Mouse (Mus musculus) embryonic fibroblast, embryonic 13.5 days (primary cell): ENCODE results near the gene Adgra3. TPM values are rescaled to one million over a fixed set of nuclear protein-coding genes. Genes with fewer than 3 reads are reported as not detected.
A peak's percentile ranks its signal among the peaks of the same experiment; 100 is the strongest.

Experiments used
- H3K27ac ChIP-seq: 2 replicates; pipeline ENCODE4 v1.5.1; 2012; ENCODE audit warnings: low read length, control low read depth, inconsistent platforms; ENCODE audit not compliant: insufficient read depth
- H3K4me1 ChIP-seq: 2 replicates; pipeline ENCODE4 v1.6.1; 2011; ENCODE audit warnings: low read length; ENCODE audit not compliant: control insufficient read depth, insufficient read depth
- H3K4me3 ChIP-seq: 2 replicates; pipeline ENCODE4 v1.5.1; 2011; ENCODE audit warnings: mild to moderate bottlenecking, control low read depth, low read length; ENCODE audit not compliant: insufficient read depth
- CTCF ChIP-seq: IDR thresholded peaks from 2 replicates; pipeline ENCODE4 v1.5.1; 2011; ENCODE audit warnings: mild to moderate bottlenecking, control low read depth, low read length, moderate library complexity, borderline replicate concordance; ENCODE audit not compliant: insufficient read depth
- POLR2A ChIP-seq: IDR thresholded peaks from 2 replicates; pipeline ENCODE4 v1.6.1; 2011; ENCODE audit warnings: low read depth, mild to moderate bottlenecking, control low read depth, low read length, moderate library complexity
- polyA plus RNA-seq: library from polyadenylated mRNA; stranded (reverse); fragments of >200 nt; gene quantifications from 2 replicates; pipeline ENCODE4 v1.2.4, GENCODE M21; 2011; ENCODE audit warnings: low read depth; ENCODE audit not compliant: missing spikeins, insufficient read length

Adgra3 gene
- polyA plus RNA-seq, 1 experiment: 53.3 TPM

- Histone ChIP-seq H3K4me3 (no peak overlapping the region), H3K4me1 (peaks cover 12% of the 10 kb centered on the region)
- TF ChIP-seq POLR2A (no peak), CTCF (no peak)
Measured at GRCm38 (mm10) chr5:50033660-50034059, 25.1 kb downstream of the Adgra3 start.

DNA sequence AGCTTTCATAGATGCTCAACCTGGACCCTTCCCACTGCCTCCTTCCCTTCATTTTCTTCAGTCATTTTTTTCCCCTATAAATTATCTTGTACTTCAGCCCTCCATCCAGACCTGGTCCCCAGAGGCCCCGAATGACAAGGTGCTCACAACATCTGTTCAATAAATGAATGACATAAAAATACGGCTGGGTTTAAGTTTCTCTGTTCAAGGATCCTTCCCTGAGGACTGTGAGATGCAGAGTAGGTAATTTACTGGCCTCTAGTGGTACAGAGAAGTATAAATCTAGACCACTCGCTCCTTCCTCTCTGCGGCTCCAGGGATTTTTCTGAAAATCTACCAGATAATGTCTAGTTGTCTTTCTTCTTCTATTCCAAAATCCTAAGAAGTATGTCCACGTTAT is 26.5 kb downstream of the Adgra3 start:
- peaks cover 15% of the 10 kb centered on the region for H3K4me1 ChIP-seq
- 0 out of 2 replicates have a peak overlapping the region, but pooled peaks have one; percentile 12 for H3K27ac ChIP-seq

More at GRCm38 (mm10) chr5:50033660-50034059, 25.1 kb downstream of the Adgra3 start:
- peak overlapping the region; percentile 83 for H3K27ac ChIP-seq

GRCm38 (mm10) chr5:50031763-50032272 is 27.0 kb downstream of the Adgra3 start:
- Histone ChIP-seq H3K27ac (no peak overlapping the region), H3K4me3 (no peak overlapping the region), H3K4me1 (peaks cover 16% of the 10 kb centered on the region)
- no peak for TF ChIP-seq POLR2A
- TF ChIP-seq CTCF: no peak

More for the DNA sequence above, 26.5 kb downstream of the Adgra3 start:
- H3K4me3 ChIP-seq: no peak overlapping the region
- TF ChIP-seq POLR2A (no peak), CTCF (no peak)

DNA sequence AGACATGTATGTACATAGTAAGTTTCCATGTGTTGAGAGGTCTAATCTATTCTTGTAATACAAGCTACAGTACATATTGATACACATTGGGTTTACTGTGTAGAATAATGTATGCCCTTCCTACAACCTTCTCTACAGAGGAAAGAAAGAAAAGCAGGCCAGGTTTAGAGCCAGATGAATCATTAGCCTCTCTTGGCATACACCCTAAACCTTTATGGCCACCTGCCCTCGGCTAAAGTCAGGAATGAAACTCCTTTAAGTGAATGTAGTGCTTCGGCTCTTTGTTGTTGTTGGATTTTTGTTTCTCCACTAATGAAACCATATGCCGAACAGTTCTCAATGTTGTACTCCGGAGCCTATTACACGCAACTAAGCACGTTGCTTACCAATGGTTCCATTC is 27.5 kb downstream of the Adgra3 start:
- no peak overlapping the region for H3K4me3 ChIP-seq
- no peak overlapping the region for H3K27ac ChIP-seq
- H3K4me1 ChIP-seq: peaks cover 22% of the 10 kb centered on the region
- TF ChIP-seq CTCF (no peak), POLR2A (no peak)

GRCm38 (mm10) chr5:50029662-50030061 is 29.1 kb downstream of the Adgra3 start:
- Histone ChIP-seq H3K4me1 (peaks cover 22% of the 10 kb centered on the region), H3K27ac (no peak overlapping the region)
- TF ChIP-seq CTCF (no peak), POLR2A (no peak)

GRCm38 (mm10) chr5:50027561-50027960 is 31.2 kb downstream of the Adgra3 start:
- Histone ChIP-seq H3K4me1 (peaks cover 16% of the 10 kb centered on the region), H3K4me3 (no peak overlapping the region), H3K27ac (peak overlapping the region; percentile 44; the same call in 1 of the 2 replicates)
- no peak for TF ChIP-seq POLR2A

More at GRCm38 (mm10) chr5:50029662-50030061, 29.1 kb downstream of the Adgra3 start:
- H3K4me3 ChIP-seq: no peak overlapping the region

DNA sequence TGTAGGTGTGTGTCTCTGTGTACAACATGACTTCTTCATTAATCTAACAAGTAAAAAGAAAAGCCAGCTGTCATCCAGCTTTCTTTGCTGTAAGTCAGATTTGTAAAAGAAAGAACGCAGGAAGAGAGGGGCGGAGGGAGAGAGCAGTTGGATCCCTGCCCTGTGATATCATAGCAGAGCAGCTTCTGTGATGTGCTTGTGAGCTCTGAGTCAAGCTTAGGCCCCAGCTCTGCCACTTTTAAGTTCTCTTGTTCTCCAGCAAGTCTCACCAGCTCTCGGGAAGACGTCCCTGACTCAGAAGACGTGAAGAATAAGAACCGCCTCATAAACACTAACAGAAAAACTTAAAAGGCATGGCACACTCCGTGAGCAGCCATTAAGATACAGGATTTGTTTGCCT is 31.8 kb downstream of the Adgra3 start:
- peak overlapping the region; percentile 44; the same call in 1 of the 2 replicates for H3K27ac ChIP-seq
- no peak overlapping the region for H3K4me3 ChIP-seq
- no peak for TF ChIP-seq POLR2A
- TF ChIP-seq CTCF: no peak
- H3K4me1 ChIP-seq: peaks cover 16% of the 10 kb centered on the region

DNA sequence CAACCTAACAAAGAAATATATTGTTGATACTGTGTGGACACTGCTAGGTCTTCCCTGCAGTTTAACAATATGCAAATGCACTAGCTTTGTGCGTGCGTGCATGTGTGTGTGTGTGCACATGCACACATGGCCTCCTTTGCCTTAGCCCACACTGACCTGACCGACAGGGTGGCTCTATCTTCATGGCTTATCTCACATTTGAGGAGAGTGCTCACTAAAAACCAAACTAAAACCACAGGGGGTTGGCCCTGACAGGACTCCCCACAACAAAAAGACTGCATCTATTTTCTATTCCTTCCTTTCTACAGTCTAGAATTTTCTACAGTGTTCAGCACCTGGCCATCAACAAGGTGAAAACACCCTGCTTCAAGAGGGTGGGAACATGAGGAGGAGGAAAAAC is 32.7 kb downstream of the Adgra3 start:
- Histone ChIP-seq H3K27ac (no peak overlapping the region), H3K4me3 (no peak overlapping the region), H3K4me1 (peaks cover 13% of the 10 kb centered on the region)
- no peak for TF ChIP-seq CTCF
- TF ChIP-seq POLR2A: no peak

- Histone ChIP-seq H3K4me3 (no peak overlapping the region), H3K4me1 (peaks cover 13% of the 10 kb centered on the region), H3K27ac (no peak overlapping the region)
- TF ChIP-seq CTCF (no peak), POLR2A (no peak)
Measured at GRCm38 (mm10) chr5:50024097-50024496, 34.7 kb downstream of the Adgra3 start.

DNA sequence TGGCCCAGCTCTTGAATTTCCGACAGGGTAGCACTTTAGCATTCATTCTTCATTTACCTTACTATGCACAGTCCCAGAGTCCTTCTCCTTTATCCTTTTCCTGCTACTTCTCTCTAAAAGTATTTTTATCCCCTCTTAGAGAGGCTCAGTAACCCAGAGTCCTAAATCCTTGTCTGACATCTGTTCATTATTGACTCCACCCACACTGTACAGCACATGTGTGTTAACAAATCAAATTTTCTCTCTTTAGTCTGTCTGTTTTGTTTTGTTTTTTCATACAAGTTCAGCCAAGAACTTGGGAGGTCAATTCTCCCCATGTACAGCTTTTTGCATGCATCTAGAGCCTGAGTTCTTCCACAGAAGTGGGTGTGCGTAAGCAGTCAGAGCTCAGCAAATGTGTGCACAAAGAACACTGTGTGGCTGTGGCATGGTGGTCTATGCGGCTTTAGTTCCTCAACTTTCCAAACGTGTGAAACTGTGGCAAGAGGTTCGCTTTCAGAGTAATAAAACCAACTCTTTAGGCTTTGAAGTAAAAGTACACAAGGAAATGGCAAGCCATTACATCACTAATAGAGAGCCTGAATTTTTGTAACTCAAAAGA is 42.7 kb downstream of the Adgra3 start:
- Histone ChIP-seq H3K4me1 (no peaks in the 10 kb centered on the region), H3K4me3 (no peak overlapping the region), H3K27ac (no peak overlapping the region)
- TF ChIP-seq CTCF (no peak), POLR2A (no peak)
